Mouse (Mus musculus) heart, postnatal 25 days (tissue): Measurements from ENCODE around the gene Sgpp2. TPM values are rescaled to one million over a fixed set of nuclear protein-coding genes. Genes with fewer than 3 reads are reported as not detected.

Source experiments
- DNase-seq: peaks from one replicate; pipeline ENCODE4 v3.0.0; 2022; ENCODE audit warnings: low spot score
- intact Hi-C: fragments of 180-260 bp; cut with DNase I; formaldehyde crosslinking; loops from one replicate; pipeline ENCODE4 v1.15.1; 2025
- total RNA-seq, 2 experiments: library from RNA; stranded (reverse); gene quantifications; 2 replicates each; pipeline ENCODE4 v1.2.3; 2021

Gene Sgpp2
- total RNA-seq, 2 experiments from 2014 or later, result not detected

- intact Hi-C loops, result no loop called here
- no peak for DNase-seq
These were observed 85.1 kb downstream of the Sgpp2 start for GRCm38 (mm10) chr1:78395191-78395735.

- no peak for DNase-seq
- intact Hi-C loops, result no loop called here
These were observed 85.6 kb downstream of the Sgpp2 start for GRCm38 (mm10) chr1:78395737-78396136.

- intact Hi-C loops, result no loop called here
- DNase-seq, result no peak
These were observed 86.3 kb downstream of the Sgpp2 start for GRCm38 (mm10) chr1:78396320-78396913.

- DNase-seq, result no peak
- intact Hi-C loops, result no loop called here
These were observed 89.6 kb downstream of the Sgpp2 start for GRCm38 (mm10) chr1:78399755-78400154.

GRCm38 (mm10) chr1:78401413-78401812, 91.3 kb downstream of the Sgpp2 start:
- intact Hi-C loops, result no loop called here
- DNase-seq, result no peak

- intact Hi-C loops, result no loop called here
- DNase-seq, result no peak
These were observed 99.3 kb downstream of the Sgpp2 start for GRCm38 (mm10) chr1:78409396-78409795.

GRCm38 (mm10) chr1:78412668-78413067, 102.5 kb downstream of the Sgpp2 start:
- DNase-seq, result no peak
- intact Hi-C loops, result loop anchor here (10.0 kb wide), 1 partner anchor 468 kb away; no protein-coding TSS in a partner anchor

GRCm38 (mm10) chr1:78414421-78414820, 104.3 kb downstream of the Sgpp2 start:
- no peak for DNase-seq
- intact Hi-C loops, result loop anchor here (10.0 kb wide), 1 partner anchor 470 kb away; no protein-coding TSS in a partner anchor

- intact Hi-C loops, result loop anchor here (5.0 to 10.0 kb wide), 2 partner anchors 200 to 473 kb away; no protein-coding TSS in a partner anchor
- no peak for DNase-seq
These were observed 107.2 kb downstream of the Sgpp2 start for GRCm38 (mm10) chr1:78417154-78417911.

- no peak for DNase-seq
- intact Hi-C loops, result loop anchor here (2.0 to 10.0 kb wide), 3 partner anchors 202 to 475 kb away; no protein-coding TSS in a partner anchor
These were observed 109.4 kb downstream of the Sgpp2 start for GRCm38 (mm10) chr1:78419593-78419992.

GRCm38 (mm10) chr1:78420271-78420670, 110.1 kb downstream of the Sgpp2 start:
- intact Hi-C loops, result no loop called here
- no peak for DNase-seq

- no peak for DNase-seq
- intact Hi-C loops, result no loop called here
These were observed 111.6 kb downstream of the Sgpp2 start for GRCm38 (mm10) chr1:78421749-78422148.

- intact Hi-C loops, result no loop called here
- no peak for DNase-seq
These were observed 112.4 kb downstream of the Sgpp2 start for GRCm38 (mm10) chr1:78422576-78422975.

- intact Hi-C loops, result no loop called here
These were observed 114.7 kb downstream of the Sgpp2 start for GRCm38 (mm10) chr1:78424848-78425247.

GRCm38 (mm10) chr1:78425309-78425708, 115.2 kb downstream of the Sgpp2 start:
- DNase-seq, result no peak
- intact Hi-C loops, result no loop called here

More at GRCm38 (mm10) chr1:78424848-78425247, 114.7 kb downstream of the Sgpp2 start:
- no peak for DNase-seq

- no peak for DNase-seq
These were observed 115.9 kb downstream of the Sgpp2 start for GRCm38 (mm10) chr1:78425793-78426700.

GRCm38 (mm10) chr1:78426841-78427240, 116.7 kb downstream of the Sgpp2 start:
- intact Hi-C loops, result no loop called here
- no peak for DNase-seq

More at GRCm38 (mm10) chr1:78425793-78426700, 115.9 kb downstream of the Sgpp2 start:
- intact Hi-C loops, result no loop called here

- intact Hi-C loops, result no loop called here
- DNase-seq, result no peak
These were observed 118.7 kb downstream of the Sgpp2 start for GRCm38 (mm10) chr1:78428851-78429250.

- intact Hi-C loops, result no loop called here
- no peak for DNase-seq
These were observed 123.3 kb downstream of the Sgpp2 start for GRCm38 (mm10) chr1:78433472-78433871.

- intact Hi-C loops, result no loop called here
- DNase-seq, result no peak
These were observed 125.8 kb downstream of the Sgpp2 start for GRCm38 (mm10) chr1:78435967-78436366.
